Mouse (Mus musculus): ENCODE data around the gene Kcnq1. TPM values are rescaled to one million over a fixed set of nuclear protein-coding genes. Genes with fewer than 3 reads are reported as not detected.

Kcnq1 gene
- polyA plus RNA-seq, 1 experiment from 2014 or later: 1.5 TPM

- H3K4me2 ChIP-seq (ENCODE audit: low read depth, low read length, severe bottlenecking): no peak overlapping the region
- H3K27ac ChIP-seq (ENCODE audit: low read depth, low read length): no peak overlapping the region
- no peak overlapping the region for H3K4me3 ChIP-seq (ENCODE audit: low read depth, low read length)
- ATAC-seq (replicated peaks; ENCODE audit: low FRiP score): no peak
- no peaks in the 10 kb centered on the region for H3K27me3 ChIP-seq (ENCODE audit: control insufficient read depth, insufficient read depth, low read length)
- peaks cover 4% of the 10 kb centered on the region; the same call in 1 of the 2 replicates for H3K4me1 ChIP-seq (replicated peaks; ENCODE audit: control insufficient read depth, insufficient read depth, low read length)
- H3K9ac ChIP-seq (ENCODE audit: low read length): no peak overlapping the region
- 89% methylated on average over 2 of the region's 2 CpGs for WGBS
- no peak for DNase-seq (ENCODE audit: low spot score)
- H3K36me3 ChIP-seq (ENCODE audit: control insufficient read depth, insufficient read depth, low read length): no peaks in the 10 kb centered on the region
- no peaks in the 10 kb centered on the region for H3K9me3 ChIP-seq (ENCODE audit: control insufficient read depth, low read length)
Measured at GRCm38 (mm10) chr7:143201255-143201654, 95.1 kb downstream of the Kcnq1 start.

- WGBS: 95% methylated on average over 6 of the region's 6 CpGs
- ATAC-seq (replicated peaks; ENCODE audit: low FRiP score): no peak
- Histone ChIP-seq H3K4me2 (ENCODE audit: low read depth, low read length, severe bottlenecking) (no peak overlapping the region), H3K4me3 (ENCODE audit: low read depth, low read length) (no peak overlapping the region), H3K4me1 (replicated peaks; ENCODE audit: control insufficient read depth, insufficient read depth, low read length) (no peaks in the 10 kb centered on the region), H3K9ac (ENCODE audit: low read length) (no peak overlapping the region), H3K36me3 (ENCODE audit: control insufficient read depth, insufficient read depth, low read length) (no peaks in the 10 kb centered on the region), H3K27ac (ENCODE audit: low read depth, low read length) (no peak overlapping the region), H3K27me3 (ENCODE audit: control insufficient read depth, insufficient read depth, low read length) (no peaks in the 10 kb centered on the region), H3K9me3 (ENCODE audit: control insufficient read depth, low read length) (no peaks in the 10 kb centered on the region)
- no peak for DNase-seq (ENCODE audit: low spot score)
Measured at GRCm38 (mm10) chr7:143203897-143204296, 97.7 kb downstream of the Kcnq1 start.

- Histone ChIP-seq H3K4me2 (ENCODE audit: low read depth, low read length, severe bottlenecking) (no peak overlapping the region), H3K4me3 (ENCODE audit: low read depth, low read length) (no peak overlapping the region), H3K36me3 (ENCODE audit: control insufficient read depth, insufficient read depth, low read length) (no peaks in the 10 kb centered on the region), H3K9me3 (ENCODE audit: control insufficient read depth, low read length) (no peaks in the 10 kb centered on the region), H3K27ac (ENCODE audit: low read depth, low read length) (no peak overlapping the region), H3K4me1 (replicated peaks; ENCODE audit: control insufficient read depth, insufficient read depth, low read length) (no peaks in the 10 kb centered on the region), H3K9ac (ENCODE audit: low read length) (no peak overlapping the region), H3K27me3 (ENCODE audit: control insufficient read depth, insufficient read depth, low read length) (no peaks in the 10 kb centered on the region)
- WGBS: 63% methylated on average over 4 of the region's 4 CpGs
- ATAC-seq (replicated peaks; ENCODE audit: low FRiP score): no peak
- no peak for DNase-seq (ENCODE audit: low spot score)
Measured at GRCm38 (mm10) chr7:143207044-143207443, 100.9 kb downstream of the Kcnq1 start.

- Histone ChIP-seq H3K9me3 (ENCODE audit: control insufficient read depth, low read length) (no peaks in the 10 kb centered on the region), H3K36me3 (ENCODE audit: control insufficient read depth, insufficient read depth, low read length) (no peaks in the 10 kb centered on the region), H3K4me3 (ENCODE audit: low read depth, low read length) (no peak overlapping the region), H3K4me1 (replicated peaks; ENCODE audit: control insufficient read depth, insufficient read depth, low read length) (no peaks in the 10 kb centered on the region), H3K9ac (ENCODE audit: low read length) (no peak overlapping the region), H3K4me2 (ENCODE audit: low read depth, low read length, severe bottlenecking) (no peak overlapping the region), H3K27me3 (ENCODE audit: control insufficient read depth, insufficient read depth, low read length) (no peaks in the 10 kb centered on the region), H3K27ac (ENCODE audit: low read depth, low read length) (no peak overlapping the region)
- 84% methylated on average over 4 of the region's 4 CpGs for WGBS
- DNase-seq (ENCODE audit: low spot score) (no peak), ATAC-seq (replicated peaks; ENCODE audit: low FRiP score) (no peak)
Measured at GRCm38 (mm10) chr7:143210796-143211195, 104.6 kb downstream of the Kcnq1 start.

- Histone ChIP-seq H3K4me1 (replicated peaks; ENCODE audit: control insufficient read depth, insufficient read depth, low read length) (no peaks in the 10 kb centered on the region), H3K27me3 (ENCODE audit: control insufficient read depth, insufficient read depth, low read length) (no peaks in the 10 kb centered on the region), H3K27ac (ENCODE audit: low read depth, low read length) (no peak overlapping the region), H3K9me3 (ENCODE audit: control insufficient read depth, low read length) (peaks cover 10% of the 10 kb centered on the region), H3K9ac (ENCODE audit: low read length) (no peak overlapping the region), H3K4me3 (ENCODE audit: low read depth, low read length) (no peak overlapping the region), H3K36me3 (ENCODE audit: control insufficient read depth, insufficient read depth, low read length) (peaks cover 4% of the 10 kb centered on the region; the same call in 1 of the 2 replicates), H3K4me2 (ENCODE audit: low read depth, low read length, severe bottlenecking) (no peak overlapping the region)
- DNase-seq (ENCODE audit: low spot score): no peak
- 77% methylated on average over 2 of the region's 2 CpGs for WGBS
- no peak for ATAC-seq (replicated peaks; ENCODE audit: low FRiP score)
Measured at GRCm38 (mm10) chr7:143251206-143251605, 145.0 kb downstream of the Kcnq1 start.

GRCm38 (mm10) chr7:143253126-143253871, 147.1 kb downstream of the Kcnq1 start:
- Histone ChIP-seq H3K4me2 (ENCODE audit: low read depth, low read length, severe bottlenecking) (no peak overlapping the region), H3K9ac (ENCODE audit: low read length) (no peak overlapping the region), H3K4me3 (ENCODE audit: low read depth, low read length) (no peak overlapping the region), H3K27ac (ENCODE audit: low read depth, low read length) (no peak overlapping the region), H3K9me3 (ENCODE audit: control insufficient read depth, low read length) (peaks cover 10% of the 10 kb centered on the region), H3K36me3 (ENCODE audit: control insufficient read depth, insufficient read depth, low read length) (peaks cover 4% of the 10 kb centered on the region; the same call in 1 of the 2 replicates), H3K4me1 (replicated peaks; ENCODE audit: control insufficient read depth, insufficient read depth, low read length) (no peaks in the 10 kb centered on the region), H3K27me3 (ENCODE audit: control insufficient read depth, insufficient read depth, low read length) (no peaks in the 10 kb centered on the region)
- WGBS: 86% methylated on average over 6 of the region's 6 CpGs
- DNase-seq (ENCODE audit: low spot score): no peak
- no peak for ATAC-seq (replicated peaks; ENCODE audit: low FRiP score)

GRCm38 (mm10) chr7:143254901-143255300, 148.7 kb downstream of the Kcnq1 start:
- Histone ChIP-seq H3K4me3 (ENCODE audit: low read depth, low read length) (no peak overlapping the region), H3K36me3 (ENCODE audit: control insufficient read depth, insufficient read depth, low read length) (peaks cover 4% of the 10 kb centered on the region; the same call in 1 of the 2 replicates), H3K27me3 (ENCODE audit: control insufficient read depth, insufficient read depth, low read length) (no peaks in the 10 kb centered on the region), H3K4me2 (ENCODE audit: low read depth, low read length, severe bottlenecking) (no peak overlapping the region), H3K4me1 (replicated peaks; ENCODE audit: control insufficient read depth, insufficient read depth, low read length) (no peaks in the 10 kb centered on the region), H3K9ac (ENCODE audit: low read length) (no peak overlapping the region), H3K27ac (ENCODE audit: low read depth, low read length) (no peak overlapping the region), H3K9me3 (ENCODE audit: control insufficient read depth, low read length) (peaks cover 10% of the 10 kb centered on the region)
- no peak for DNase-seq (ENCODE audit: low spot score)
- no peak for ATAC-seq (replicated peaks; ENCODE audit: low FRiP score)
- 86% methylated on average over 2 of the region's 2 CpGs for WGBS

- H3K9ac ChIP-seq (ENCODE audit: low read length): no peak overlapping the region
- no peaks in the 10 kb centered on the region for H3K9me3 ChIP-seq (ENCODE audit: control insufficient read depth, low read length)
Measured at GRCm38 (mm10) chr7:143261246-143261645, 155.1 kb downstream of the Kcnq1 start.

GRCm38 (mm10) chr7:143263557-143263956, 157.4 kb downstream of the Kcnq1 start:
- no peak for DNase-seq (ENCODE audit: low spot score)
- no peaks in the 10 kb centered on the region for H3K9me3 ChIP-seq (ENCODE audit: control insufficient read depth, low read length)
- no peak for ATAC-seq (replicated peaks; ENCODE audit: low FRiP score)
- no peaks in the 10 kb centered on the region for H3K4me1 ChIP-seq (replicated peaks; ENCODE audit: control insufficient read depth, insufficient read depth, low read length)
- 77% methylated on average over 3 of the region's 3 CpGs for WGBS
- no peak overlapping the region for H3K9ac ChIP-seq (ENCODE audit: low read length)
- no peak overlapping the region for H3K27ac ChIP-seq (ENCODE audit: low read depth, low read length)
- no peak overlapping the region for H3K4me2 ChIP-seq (ENCODE audit: low read depth, low read length, severe bottlenecking)
- H3K4me3 ChIP-seq (ENCODE audit: low read depth, low read length): no peak overlapping the region
- no peaks in the 10 kb centered on the region; the same call in 1 of the 2 replicates for H3K36me3 ChIP-seq (ENCODE audit: control insufficient read depth, insufficient read depth, low read length)
- no peaks in the 10 kb centered on the region for H3K27me3 ChIP-seq (ENCODE audit: control insufficient read depth, insufficient read depth, low read length)

More at GRCm38 (mm10) chr7:143261246-143261645, 155.1 kb downstream of the Kcnq1 start:
- H3K27ac ChIP-seq (ENCODE audit: low read depth, low read length): no peak overlapping the region
- no peak for ATAC-seq (replicated peaks; ENCODE audit: low FRiP score)
- no peak overlapping the region for H3K4me3 ChIP-seq (ENCODE audit: low read depth, low read length)
- H3K36me3 ChIP-seq (ENCODE audit: control insufficient read depth, insufficient read depth, low read length): no peaks in the 10 kb centered on the region; the same call in 1 of the 2 replicates
- H3K4me1 ChIP-seq (replicated peaks; ENCODE audit: control insufficient read depth, insufficient read depth, low read length): no peaks in the 10 kb centered on the region
- DNase-seq (ENCODE audit: low spot score): no peak
- H3K27me3 ChIP-seq (ENCODE audit: control insufficient read depth, insufficient read depth, low read length): no peaks in the 10 kb centered on the region
- no peak overlapping the region for H3K4me2 ChIP-seq (ENCODE audit: low read depth, low read length, severe bottlenecking)

Measured in forebrain, embryonic 11.5 days (tissue).